Mouse (Mus musculus): ENCODE data around the gene Olfr672.
"Not testable (repeated sequence)": the region's sequence is repeated elsewhere in the genome, so short reads cannot be mapped to it uniquely, and the experiment has no call there.

Gene Olfr672

DNA sequence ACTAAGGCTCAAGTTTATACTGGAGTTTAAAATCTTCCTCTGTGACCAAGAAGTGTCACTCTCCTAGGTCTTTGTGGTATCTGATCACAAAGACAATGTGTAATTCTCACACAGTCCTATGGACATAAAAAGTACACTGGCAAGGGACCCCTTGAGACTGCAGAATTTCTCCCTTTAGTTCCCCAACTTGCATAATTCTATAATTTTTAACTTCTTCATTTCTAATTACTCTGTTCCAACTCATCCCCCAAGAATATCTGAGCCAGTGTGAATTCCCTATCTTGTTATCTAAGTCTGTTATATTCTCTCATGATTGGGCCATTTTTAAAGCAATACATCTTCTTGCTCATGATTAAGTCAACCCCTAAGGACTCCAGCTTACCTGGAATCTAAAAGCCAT lies at the start of gene Olfr672:
Gene Olfr672 (minus strand): TSS at position 101 of the 400 bp plus-strand sequence.
- DNase-seq (ENCODE audit: low spot score) = no peak

DNA sequence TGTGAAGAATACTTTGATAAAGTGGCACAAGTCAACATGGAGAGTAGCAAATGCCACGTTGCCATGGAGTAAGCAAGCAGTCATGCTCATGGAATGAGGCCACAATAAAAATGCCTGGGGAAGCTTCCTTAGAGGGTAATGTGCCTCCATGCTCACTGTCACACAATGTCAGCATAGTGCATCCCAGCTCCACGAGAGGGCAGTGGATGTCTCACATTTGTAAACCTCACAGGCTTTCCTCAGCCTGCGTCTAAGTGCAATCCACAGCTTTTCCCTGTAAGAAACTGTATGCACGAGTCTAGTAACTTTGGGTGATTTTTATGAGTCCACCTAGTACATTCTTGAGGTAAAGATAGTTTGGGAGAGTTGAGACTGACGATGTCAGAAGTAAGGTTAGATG lies 32.0 kb upstream of the Olfr672 start:
- DNase-seq (ENCODE audit: low spot score) = not testable (repeated sequence)

- DNase-seq (ENCODE audit: low spot score) = no peak
Measured at GRCm38 (mm10) chr7:105032398-105032797, 30.6 kb upstream of the Olfr672 start, which contains the start of gene Olfr676. Gene Olfr676, plus strand, starts transcription at chr7:105032698.

DNA sequence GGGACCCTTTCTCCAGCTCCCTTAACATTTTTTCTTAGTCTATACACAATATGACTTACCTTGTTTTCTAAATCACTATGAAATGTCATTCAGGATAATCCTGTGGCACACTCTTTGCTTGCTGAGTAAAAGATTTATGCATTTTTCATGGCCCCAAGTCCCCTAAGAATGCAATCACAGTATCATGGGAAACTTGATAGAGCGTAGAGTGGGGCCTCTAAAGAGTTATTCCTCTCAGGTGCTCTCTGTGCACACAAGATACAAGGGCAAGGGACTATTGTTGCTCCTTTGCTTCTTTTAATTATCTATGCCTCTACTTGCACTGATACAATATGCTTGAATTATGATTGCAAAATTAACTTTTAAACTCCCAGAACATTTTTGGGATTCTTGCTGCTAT lies 26.5 kb upstream of the Olfr672 start, which contains the start of gene Olfr675:
Gene Olfr675 (minus strand): TSS at position 101 of the 400 bp plus-strand sequence.
- no peak for DNase-seq (ENCODE audit: low spot score)

GRCm38 (mm10) chr7:105022530-105022929 lies 20.7 kb upstream of the Olfr672 start:
- no peak for DNase-seq (ENCODE audit: low spot score)

GRCm38 (mm10) chr7:104979026-104979425 lies 22.8 kb downstream of the Olfr672 start, which contains the start of gene Olfr671:
Gene Olfr671, minus strand, starts transcription at chr7:104979126.
- DNase-seq (ENCODE audit: low spot score) = no peak

GRCm38 (mm10) chr7:104972507-104972906 lies 29.3 kb downstream of the Olfr672 start:
- not testable (repeated sequence) for DNase-seq (ENCODE audit: low spot score)

DNA sequence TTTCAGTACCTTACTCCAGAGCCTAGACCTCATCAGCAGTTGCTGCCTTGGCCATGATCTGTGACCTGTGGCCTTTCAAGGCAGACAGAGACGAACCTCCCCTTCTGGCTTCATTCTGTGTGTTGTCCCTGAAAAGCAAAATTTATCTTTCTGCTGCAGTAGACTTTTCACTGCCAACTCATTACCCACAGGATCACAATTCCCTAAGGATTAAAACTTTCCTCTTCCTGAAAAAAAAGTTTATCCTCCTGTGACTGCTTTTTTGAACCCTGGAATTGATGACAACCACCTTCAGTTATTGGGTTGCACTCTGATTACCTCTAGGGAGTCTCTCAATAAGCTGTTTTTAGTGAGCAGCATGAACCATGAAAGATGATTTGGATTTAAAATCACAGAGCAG lies 39.3 kb downstream of the Olfr672 start, which contains the start of gene Olfr670:
Gene Olfr670 (minus strand): TSS at position 101 of the 400 bp plus-strand sequence.
- no peak for DNase-seq (ENCODE audit: low spot score)

DNA sequence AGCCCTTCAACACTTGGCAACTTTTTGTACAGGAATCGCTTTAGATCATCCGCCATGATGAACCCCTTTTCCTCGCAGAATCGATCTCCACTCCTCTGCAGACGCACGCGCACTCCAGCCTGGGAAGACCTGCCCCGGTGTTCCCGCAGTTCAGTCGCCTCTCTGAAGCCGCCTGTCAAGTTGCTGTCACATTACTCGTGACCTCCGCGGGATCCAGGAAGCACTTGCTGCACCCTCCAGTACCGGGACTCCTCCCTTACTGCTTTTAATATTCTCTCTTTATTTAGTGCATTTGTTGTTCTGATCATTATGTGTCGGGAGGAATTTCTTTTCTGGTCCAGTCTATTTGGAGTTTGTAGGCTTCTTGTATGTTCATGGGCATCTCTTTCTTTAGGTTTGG lies 51.6 kb downstream of the Olfr672 start:
- DNase-seq (ENCODE audit: low spot score) = not testable (repeated sequence)
